Comparison of ENCODE assay signal across 8 mouse cellular contexts in genomic region chr19:26747571-26748539, GRCm38 (mm10).
DNase-seq lines count a peak whose midpoint lies in the region; ATAC-seq and TF ChIP-seq lines count a peak whose summit lies in the region.

No protein-coding gene starts in this region.

- H3K9ac ChIP-seq in hindbrain, embryonic 12.5 days: peak overlapping the region; percentile 60

- ATAC-seq in hindbrain, embryonic 12.5 days (ENCODE audit: low FRiP score): peak; percentile 93

- under 1% methylated on average over 36 of the region's 36 CpGs for WGBS in cerebellum, adult 2 months
- WGBS in hindbrain, embryonic 12.5 days: under 1% methylated on average over 36 of the region's 36 CpGs

- DNase-seq in Muller cell, postnatal 12 days (ENCODE audit: inconsistent ontology term): peak; percentile 89
- DNase-seq in cerebellum, adult 2 months: peak; percentile 54 to 70
- DNase-seq in frontal cortex, adult 2 months (ENCODE audit: extremely low spot score in 1 of 2, low spot score in 1 of 2): peak; percentile 59 to 77
- DNase-seq in layer of hippocampus, postnatal 25 days (ENCODE audit: extremely low spot score in 1 of 2, low spot score in 1 of 2): peak; percentile 39 to 41
- peak; percentile 66 for DNase-seq in lung, postnatal 14 days
- DNase-seq in retina, embryonic 14.5 days (ENCODE audit: low spot score): peak; percentile 80
- DNase-seq in urinary bladder, postnatal 14 days (ENCODE audit: low spot score): peak; percentile 67

- peak overlapping the region; percentile 54 for H3K4me2 ChIP-seq in hindbrain, embryonic 12.5 days (replicated peaks)

- TF ChIP-seq POLR2A in cerebellum, adult 2 months (IDR thresholded peaks at IDR 0.05; ENCODE audit: borderline replicate concordance, insufficient read depth, low read length): peak; percentile 27; the same call in 1 of the 2 replicates

- no peaks in the 10 kb centered on the region for H3K36me3 ChIP-seq in hindbrain, embryonic 12.5 days

- peak; percentile 24; the same call in 1 of the 2 replicates for TF ChIP-seq CTCF in cerebellum, adult 2 months (IDR thresholded peaks at IDR 0.05; ENCODE audit: borderline replicate concordance, insufficient read depth, low read depth, low read length)

- peak overlapping the region; percentile 67 for H3K27ac ChIP-seq in cerebellum, adult 2 months (ENCODE audit: insufficient read depth, low read length)
- H3K27ac ChIP-seq in hindbrain, embryonic 12.5 days: peak overlapping the region; percentile 97

- H3K27me3 ChIP-seq in cerebellum, adult 2 months (ENCODE audit: control insufficient read depth, insufficient read depth, low read length): no peaks in the 10 kb centered on the region
- no peaks in the 10 kb centered on the region for H3K27me3 ChIP-seq in hindbrain, embryonic 12.5 days

- H3K4me1 ChIP-seq in cerebellum, adult 2 months (ENCODE audit: control insufficient read depth, insufficient read depth, low read length): peaks cover 5% of the 10 kb centered on the region; the same call in 1 of the 2 replicates
- H3K4me1 ChIP-seq in hindbrain, embryonic 12.5 days: peaks cover 15% of the 10 kb centered on the region

- H3K9me3 ChIP-seq in hindbrain, embryonic 12.5 days (replicated peaks): no peaks in the 10 kb centered on the region

- H3K4me3 ChIP-seq in cerebellum, adult 2 months (replicated peaks; ENCODE audit: insufficient read depth, low read depth, low read length): peak overlapping the region; percentile 100
- peak overlapping the region; percentile 38 for H3K4me3 ChIP-seq in hindbrain, embryonic 12.5 days

Comparison
In these comparisons a context has a peak if more than half of its experiments do, and no peak if none do; other contexts are left out.
1. Peak in every context shown above with its lines: DNase-seq, ATAC-seq, H3K4me3 ChIP-seq and H3K27ac ChIP-seq.